Mouse (Mus musculus): ENCODE results near the gene Nhsl2.
A peak's percentile ranks its signal among the peaks of the same experiment; 100 is the strongest.

Gene Nhsl2

DNA sequence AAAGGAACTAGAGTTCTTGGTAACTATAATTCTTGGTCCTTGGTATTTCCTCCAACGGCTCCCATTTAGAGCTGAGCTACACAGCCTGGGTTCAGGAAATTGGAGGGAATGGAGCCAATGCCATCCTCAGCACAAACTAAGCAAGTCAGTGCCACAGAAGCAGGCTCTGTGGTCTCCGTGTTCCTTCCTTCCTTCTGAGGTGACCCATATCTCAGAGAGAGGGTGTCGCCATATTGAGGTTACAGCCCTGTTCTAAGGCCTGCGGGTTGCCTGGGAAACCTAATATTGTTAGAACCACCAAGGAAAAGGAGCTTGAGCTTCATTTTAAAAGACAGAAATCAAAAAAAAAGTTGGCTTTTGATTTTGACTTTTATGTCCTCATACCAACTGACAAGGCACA is 193.2 kb downstream of the Nhsl2 start:
- no peak for DNase-seq (ENCODE audit: low read depth)

DNA sequence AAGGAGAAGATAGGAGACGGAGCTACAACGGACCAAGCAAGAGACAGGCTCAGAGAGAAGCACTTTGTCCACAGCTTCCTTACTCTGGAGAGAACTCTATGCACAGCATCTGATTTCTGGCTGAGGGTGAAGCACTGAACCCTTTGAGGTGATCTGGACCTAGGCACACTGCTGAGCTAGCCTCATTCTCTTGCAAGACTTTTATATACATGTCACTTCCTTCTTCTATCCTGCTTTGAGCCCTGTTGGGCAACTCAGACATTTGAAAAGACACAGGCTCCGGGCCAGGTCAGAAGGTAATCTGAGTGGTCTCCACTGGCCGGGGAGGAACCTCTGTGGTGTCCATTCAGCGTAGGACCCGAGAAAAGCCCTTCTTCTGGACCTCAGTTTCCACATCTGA is 201.4 kb downstream of the Nhsl2 start:
- no peak for DNase-seq (ENCODE audit: low read depth)

DNA sequence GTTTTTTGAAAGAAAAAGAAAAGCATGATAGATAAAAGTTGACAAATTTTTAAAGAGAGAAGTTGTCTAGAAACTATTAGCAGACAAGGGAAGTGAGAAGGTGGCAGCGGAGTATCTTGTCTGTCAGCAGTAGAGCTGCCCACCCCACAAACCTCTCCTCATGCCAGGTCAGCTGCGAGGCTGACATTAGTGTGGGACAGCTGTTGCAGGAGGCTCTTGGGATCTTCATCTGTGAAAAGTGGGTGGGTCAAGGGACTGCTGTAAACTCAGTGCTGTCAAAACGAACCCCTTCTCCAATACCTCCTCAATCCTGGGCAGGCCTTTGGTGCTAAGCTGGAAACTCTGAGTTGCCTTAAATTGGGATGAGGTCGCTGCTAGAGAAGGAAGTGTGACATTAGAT is 202.0 kb downstream of the Nhsl2 start:
- no peak for DNase-seq (ENCODE audit: low read depth)

DNA sequence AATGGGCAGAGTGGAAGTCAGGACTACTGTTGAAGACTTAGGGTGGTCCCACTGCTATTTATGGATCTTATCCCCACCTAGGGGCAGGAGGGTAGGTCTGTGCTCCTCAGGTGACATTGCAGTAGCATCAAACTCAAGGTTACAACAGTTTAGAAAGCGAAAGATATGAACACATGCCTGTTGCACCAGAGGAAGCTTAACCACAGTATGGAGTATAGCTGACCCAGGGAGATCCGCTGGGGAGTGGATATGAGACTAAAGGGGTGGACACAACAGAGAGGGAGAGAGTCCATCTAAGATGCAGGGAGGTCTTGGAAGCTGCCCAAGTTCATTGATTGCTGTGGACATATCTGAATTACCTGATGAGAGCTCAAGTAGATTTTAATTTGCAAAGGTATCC is 204.2 kb downstream of the Nhsl2 start:
- DNase-seq (ENCODE audit: low read depth), result no peak

DNA sequence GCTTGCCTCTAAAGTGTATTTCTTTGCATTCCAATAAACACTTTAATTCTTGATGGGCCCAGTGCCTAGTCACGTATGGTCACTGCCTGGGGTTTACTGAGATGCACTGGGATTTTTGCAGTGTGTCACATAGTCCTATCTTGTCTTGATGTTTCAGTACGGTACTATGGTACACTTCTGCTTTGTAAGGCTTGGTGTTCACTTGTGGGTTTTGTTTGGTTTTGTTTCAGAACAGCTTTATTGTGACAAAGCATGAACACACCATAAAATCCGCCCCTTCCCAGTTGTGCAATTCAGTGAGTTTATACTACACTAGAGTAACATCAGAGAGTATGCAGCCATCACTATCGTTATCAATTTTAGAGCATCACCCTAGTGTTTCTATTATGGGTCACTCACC is 204.8 kb downstream of the Nhsl2 start:
- DNase-seq (ENCODE audit: low read depth), result no peak

DNA sequence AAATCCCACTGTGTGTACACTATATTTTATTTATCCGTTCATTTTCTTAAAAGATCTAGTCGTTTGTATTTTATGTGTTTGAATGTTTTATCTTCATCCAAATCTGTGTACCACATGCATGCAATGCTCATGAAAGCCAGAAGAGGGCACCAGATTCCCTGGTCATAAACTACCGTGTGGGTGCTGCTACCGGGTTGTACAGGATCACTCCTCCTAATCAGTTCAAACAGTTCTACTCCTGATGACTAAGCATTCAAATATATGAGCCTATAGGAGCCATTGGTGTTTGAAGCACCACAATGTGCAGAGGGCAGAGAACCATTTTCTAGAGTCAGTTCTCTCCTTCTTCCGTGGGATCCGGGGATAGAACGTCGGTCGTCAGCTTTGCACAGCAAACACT is 210.3 kb downstream of the Nhsl2 start:
- peak; percentile 30 for DNase-seq (ENCODE audit: low read depth)

DNA sequence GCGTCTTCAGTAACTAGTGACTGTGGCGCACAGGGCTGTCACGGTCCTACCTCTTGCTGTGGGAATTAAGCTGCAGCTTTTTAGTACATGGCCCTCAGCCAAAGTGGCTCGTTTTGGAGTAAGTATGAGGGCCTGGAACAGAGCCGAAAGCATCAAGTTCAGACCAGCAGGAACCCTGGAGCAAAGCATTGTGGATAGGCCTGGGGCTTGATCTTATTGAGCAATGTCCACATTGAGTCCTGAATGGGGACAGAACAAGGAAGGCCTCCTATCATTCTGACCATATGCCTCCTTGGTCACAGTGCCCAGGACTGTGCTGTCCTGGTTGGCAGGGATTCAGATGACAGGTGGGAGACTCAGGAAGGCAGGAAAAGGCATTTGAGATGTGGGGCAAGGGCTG is 211.1 kb downstream of the Nhsl2 start:
- no peak for DNase-seq (ENCODE audit: low read depth)

DNA sequence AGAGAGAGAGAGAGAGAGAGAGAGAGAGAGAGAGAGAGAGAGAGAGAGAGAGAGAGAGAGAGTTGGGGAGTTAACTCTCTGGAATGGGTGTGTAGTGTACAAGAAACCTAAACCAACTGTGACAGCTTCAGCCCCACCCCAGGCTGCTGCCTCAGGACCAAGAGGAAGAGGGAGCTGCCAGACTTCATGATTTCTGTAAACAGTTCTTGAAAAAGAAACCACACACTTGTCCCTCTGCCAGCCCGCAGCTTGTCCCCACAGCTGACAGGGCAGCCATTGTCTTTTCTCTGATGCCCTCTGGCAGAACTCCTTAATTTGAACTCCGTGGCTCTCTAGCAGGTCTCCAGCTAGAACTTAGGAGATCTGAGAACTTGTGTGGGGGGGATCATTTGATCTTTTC is 211.7 kb downstream of the Nhsl2 start:
- DNase-seq (ENCODE audit: low read depth), result peak; percentile 59

DNA sequence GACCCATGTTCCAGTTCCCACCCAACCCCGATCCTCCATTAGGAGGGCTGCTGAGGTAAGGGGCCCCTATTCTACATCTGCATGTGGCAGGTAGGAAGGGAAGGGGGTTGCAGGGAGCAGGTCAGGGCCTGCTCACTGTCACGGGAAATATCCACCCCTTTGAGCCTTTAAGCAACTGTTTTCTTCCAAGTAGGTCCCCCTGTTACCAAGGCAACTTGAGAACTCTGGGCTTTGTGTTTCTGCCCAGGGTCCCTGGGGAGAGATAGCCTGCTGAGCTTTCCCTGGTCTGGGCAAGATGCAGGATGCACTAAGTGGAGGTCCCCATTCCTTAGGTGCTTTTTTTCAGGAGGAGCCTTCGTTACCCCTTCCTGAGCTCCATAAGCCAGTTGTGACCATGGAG is 214.9 kb downstream of the Nhsl2 start:
- no peak for DNase-seq (ENCODE audit: low read depth)

DNA sequence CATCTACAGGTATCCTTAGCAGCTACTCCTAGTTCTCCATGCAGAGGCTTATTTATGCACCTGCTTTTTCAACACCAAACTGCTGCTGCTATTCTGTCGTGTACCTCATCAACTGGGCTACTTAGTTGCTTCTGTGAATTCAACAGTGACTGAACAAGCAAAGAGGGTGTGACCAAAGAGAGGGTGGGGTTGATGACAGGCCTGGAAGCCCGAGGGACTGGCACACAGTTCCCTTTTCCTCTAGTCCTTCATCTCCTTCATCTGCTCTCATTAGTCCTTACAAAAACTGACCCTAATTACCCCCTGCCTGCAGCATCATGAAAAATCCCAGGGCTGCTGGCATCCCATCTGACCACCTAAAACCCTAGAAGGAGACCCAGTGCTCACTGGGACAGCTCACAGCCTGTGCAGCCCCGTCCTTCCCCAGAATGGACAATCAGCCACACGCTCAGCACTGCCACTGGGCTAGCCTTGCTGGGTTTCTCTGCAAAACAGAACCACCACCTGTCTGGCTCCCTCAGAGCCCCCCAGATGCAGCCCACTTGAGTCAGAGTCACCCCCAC is 216.1 kb downstream of the Nhsl2 start:
- DNase-seq (ENCODE audit: low read depth), result no peak

DNA sequence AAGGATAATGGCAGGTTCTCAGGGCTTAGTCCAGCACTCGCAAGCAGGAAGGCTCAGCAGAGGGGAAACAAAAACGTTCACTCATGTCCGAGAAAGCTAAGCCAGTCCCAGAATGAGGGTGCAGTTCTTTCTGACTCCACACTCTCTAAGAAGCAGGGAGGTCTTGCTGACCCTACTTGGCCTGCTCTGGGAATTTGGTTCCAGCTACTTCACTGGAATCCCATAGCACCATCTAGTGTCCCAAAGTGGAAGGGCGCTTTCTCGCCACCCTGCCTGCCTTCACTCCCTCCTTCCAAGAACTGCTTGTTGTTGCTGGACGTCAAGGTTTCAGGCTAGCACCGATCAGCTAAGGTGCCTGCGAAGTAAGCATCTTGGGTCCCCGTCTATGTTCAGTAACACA is 216.9 kb downstream of the Nhsl2 start:
- DNase-seq (ENCODE audit: low read depth), result peak; percentile 84

DNA sequence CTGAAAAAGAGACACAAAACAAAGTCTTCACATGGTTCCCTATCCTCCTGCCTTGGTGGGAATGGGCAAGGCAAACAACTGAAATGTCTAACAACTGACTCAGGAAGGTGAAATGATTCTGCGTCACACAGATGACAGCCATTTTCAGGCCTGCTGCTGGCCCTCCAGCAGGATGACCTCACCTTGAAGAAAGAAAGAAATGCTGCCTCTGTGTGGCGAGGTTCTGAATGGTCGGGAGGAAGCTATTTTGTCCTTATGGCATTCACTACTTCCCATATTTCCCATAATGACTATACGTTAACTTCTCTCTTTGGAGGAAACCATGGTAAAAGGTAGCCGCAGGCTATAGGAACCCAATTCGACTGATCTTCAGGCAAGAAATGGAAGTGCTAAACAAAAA is 217.9 kb downstream of the Nhsl2 start:
- peak; percentile 59 for DNase-seq (ENCODE audit: low read depth)

DNA sequence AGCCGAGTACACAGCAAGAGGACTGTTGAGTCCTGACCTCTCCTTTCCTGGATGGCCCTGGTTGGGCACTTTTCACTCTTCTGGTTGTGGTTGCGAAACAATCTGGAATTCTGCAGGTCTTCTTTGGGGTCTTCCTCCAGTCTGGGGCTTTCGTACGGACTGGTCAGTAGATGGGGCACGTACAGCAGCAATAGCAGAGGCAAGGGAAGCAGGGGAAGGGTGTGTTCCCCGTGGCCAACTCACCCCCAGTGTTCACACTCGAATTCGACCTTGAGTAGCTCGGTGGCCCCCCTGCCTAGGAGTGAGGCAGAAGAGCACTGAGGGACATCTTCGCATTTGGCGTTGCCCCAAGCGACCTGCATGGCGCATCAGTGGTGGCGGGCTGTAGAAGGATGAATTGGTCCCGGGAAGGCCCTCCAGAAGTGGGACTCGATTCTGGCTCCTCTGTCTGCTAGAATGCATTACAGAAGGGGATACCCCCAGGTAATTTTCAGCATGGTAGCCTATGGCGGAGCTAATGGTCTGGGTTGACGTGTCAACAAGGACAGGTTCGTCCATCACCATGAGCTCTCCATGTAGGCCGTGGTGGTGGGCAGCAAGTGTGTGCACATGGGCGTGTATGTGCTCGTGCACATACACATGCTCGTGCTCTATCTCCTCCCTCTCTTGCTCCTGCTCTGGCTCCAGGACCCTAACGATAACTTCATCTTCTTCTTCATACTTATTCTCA is 219.8 kb downstream of the Nhsl2 start:
- DNase-seq (ENCODE audit: low read depth), result no peak

DNA sequence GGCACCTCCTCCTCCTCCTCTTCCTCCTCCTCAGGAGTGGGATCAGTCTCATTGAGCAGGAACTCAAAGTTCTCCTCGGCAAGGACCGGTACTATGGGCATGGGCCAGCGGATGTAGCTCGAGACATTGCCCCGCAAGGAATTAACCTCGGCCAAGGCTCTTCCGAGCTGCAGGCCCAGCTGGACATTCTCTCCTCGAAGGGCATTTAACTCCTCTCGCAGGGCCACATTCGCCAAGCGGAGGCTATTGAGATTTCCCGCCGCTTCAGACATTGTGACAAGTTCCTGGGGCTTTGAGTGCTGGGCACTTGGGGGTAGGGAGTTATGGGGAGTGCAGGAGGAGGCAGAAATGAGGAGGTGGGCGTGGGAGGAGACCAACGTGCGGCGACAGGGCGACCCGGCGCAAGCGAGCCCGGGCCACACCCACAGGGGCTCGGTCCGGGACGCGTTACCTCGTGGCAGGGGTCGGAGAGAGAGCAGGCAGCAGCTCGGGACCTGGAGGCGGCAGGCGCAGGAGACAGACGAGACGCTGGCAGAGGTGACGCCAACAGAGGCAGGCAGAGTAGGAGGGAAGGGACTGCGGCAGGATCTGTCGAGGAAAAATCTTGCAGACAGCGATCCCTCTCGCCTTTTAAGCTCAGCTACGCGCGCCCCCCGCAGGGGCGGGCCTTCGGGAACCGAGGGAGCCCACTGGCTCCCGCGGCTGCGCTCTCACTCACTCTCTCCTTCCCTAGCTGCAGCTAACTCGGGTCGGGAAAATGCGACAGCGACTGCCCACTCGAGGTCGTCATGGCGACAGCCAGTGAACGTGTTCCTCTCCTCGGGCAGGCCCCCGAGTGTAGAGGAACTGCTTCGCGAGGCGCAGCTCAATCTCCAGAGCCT is 221.6 kb downstream of the Nhsl2 start, which contains the start of gene Rtl5:
TSS of gene Rtl5 (minus strand) at position 714 of the 881 bp plus-strand sequence.
- peak; percentile 66 for DNase-seq (ENCODE audit: low read depth)

DNA sequence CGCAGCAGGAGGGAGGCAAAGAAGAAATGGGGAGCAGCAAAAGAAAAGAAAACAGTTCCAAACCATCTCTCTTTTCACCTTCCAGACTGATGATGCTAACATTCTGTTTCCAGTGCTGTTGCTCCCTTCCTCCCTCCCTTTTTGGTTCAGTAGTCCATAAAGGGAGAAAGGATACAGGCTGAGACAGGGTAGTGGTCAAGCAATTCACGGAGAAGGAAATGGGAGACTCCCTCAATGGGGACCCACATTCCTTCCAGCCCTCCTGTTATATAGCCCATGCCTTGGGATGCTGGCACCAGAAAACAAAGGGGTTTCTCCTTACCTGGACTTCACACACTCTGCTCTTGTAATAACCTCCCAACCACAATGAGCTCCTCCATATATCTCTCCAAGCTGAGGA is 222.3 kb downstream of the Nhsl2 start:
- no peak for DNase-seq (ENCODE audit: low read depth)

DNA sequence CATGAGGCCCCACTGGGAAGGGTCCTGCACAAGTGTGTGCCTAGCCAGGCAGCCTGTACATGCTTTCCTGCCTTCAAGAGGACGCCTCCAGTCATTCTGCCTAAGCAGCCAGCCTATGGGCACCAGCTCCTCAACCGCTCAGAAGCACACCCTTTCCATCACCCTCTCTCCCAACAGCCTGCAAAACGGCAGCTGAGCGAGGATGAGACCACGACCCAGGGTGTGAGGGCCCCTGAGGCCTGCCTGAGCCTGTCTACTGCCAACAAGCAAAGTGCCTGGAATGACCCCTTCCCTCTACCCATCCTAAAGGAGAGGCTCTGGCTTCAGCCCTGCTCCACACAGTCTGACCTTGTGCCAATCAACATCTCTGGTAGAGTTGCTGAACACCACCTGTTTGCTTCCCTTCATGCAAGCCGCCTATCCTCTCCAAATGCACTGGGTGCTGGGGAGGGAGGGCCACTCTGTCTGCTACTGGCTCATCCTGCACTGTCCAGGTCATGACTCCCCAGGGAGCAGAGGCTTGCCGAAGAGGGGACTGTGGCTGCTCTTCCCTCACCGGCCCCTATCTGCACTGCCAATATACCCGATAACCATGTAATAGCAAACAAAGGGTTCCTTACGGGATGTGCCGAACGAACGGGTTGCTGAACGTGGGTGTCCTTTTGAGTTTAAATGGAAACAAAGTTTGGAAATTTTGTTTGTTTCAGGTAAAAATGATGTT is 224.6 kb downstream of the Nhsl2 start:
- no peak for DNase-seq (ENCODE audit: low read depth)

DNA sequence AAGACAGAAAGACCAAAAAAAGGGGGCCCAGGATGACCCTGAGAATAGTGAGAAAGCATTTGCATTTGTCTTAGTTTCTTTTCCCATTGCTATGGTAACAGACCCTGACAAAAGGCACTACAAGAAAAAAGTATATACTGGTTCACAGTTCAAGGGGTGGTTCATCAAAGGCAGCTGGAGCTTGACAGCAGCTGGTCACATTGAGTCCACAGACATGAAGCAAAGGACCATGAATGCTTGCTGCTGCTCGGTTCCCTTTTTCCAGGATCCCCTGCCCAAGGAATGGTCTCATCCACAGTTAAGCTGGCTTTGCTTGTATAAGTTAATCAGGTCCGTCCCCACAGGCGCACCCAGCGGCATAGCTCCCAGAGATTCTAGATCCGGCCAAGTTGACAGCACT is 225.2 kb downstream of the Nhsl2 start:
- DNase-seq (ENCODE audit: low read depth), result no peak

DNA sequence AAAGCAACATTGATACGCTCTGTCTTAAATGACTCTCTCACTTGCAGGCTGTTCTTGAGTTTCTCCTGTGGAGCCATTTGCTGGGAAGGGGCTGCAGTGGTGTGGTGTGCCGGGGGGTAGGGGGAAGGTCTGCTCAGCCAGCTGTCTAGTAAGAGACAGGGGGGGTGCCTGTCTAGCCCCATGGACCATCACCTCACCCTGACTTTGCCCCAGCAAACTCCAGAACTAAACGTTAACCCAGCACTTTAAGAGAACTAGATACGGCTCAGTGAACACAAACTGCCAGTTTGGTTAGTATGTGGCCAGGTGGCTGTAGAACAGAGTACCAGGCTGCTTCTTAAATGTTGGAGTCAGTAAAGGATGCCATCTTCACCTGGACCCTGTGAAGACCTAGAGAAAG is 226.0 kb downstream of the Nhsl2 start:
- DNase-seq (ENCODE audit: low read depth), result no peak

DNA sequence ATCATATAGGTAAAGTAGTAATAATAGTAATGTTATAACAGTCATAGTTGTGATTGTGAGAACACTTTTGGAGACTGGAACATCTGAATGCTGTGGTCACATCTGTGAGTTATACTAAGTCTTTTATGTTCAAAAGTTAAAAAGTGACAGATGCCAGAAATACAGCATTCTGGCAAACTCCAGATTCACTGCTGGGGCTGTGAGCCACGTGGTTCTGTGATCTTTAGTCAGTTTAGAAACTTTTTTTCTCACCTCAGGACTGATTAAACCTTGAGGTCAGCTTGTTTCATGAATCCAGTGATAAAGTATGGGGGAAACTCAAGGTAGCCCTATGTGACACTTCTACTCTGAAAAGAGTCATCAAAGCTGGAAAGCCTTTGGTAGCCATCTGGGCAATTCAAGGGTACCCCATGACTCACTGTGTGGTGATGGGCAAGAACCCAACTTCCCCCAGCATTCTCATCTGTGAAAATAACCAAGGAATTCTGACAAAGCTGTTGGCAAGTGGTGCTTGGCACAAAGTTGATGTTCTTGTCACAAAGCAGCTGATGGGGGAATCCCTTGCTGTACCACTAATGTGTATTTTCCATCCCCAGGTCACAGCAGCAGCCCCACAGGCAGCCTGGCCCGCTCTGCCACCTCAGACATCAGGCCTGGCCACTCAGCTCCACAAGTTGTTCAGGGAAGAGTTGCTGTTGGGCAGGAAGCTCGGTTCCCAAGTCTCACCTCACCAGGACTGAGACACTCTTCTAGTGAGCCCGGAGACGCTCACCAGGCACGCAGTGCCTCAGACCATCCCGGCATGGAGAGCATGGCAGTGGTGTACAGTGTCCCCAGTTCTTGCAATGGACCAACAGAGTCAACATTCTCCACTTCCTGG is 227.9 kb downstream of the Nhsl2 start:
- DNase-seq (ENCODE audit: low read depth), result peak; percentile 55

DNA sequence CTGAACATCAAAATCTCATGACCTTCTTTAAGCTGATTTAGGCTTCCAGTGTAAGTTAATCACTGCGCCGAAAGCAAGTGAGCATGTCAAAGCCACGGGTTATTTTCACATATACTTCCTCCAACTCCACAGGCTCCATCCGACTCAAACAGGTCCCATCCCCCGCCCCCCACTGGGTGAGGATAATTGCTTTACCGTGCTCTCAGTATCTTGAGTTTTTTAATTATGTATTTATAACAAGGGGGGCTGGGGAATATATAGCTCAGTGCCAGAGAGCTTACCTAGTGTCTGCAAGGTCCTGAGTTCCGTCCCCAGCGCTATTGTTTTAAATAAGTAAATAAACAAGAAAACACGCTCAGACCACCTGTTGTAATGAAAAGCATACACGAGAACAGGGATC is 231.9 kb downstream of the Nhsl2 start:
- no peak for DNase-seq (ENCODE audit: low read depth)

DNA sequence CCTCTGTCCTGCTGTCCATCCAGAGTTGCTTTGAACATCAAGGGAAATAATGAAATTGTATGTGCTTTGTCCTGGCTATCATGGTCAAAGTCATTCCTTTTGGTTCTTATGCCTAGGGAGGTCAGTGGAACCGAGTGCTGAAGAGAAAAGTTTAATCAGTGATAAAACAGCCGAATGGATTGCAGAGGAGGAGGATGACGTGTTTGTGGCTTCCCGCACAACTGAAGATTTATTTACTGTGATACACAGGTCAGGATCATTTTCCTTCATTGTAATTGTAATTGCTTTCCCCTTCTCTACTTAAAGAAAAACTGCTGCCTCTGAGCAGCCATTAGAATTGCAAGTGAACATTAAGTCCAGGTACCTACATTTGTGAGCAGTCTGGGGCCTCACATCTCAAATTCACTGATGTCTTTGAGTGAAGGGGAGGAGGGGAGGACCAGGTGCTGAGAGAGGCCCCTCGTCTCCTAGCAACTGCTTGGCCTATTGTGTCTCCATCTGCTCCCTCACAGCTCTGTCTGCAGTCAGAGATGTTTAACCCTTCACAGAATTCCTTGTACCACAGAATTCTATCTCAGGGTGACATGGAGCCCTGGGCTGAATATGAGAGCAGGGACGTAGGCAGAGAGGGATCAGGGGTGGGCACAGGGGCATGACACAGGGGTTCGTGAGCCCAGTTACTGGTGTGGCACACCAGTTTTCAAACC is 232.5 kb downstream of the Nhsl2 start:
- no peak for DNase-seq (ENCODE audit: low read depth)

Data from NIH3T3 (cell line).